Mouse (Mus musculus): Measurements from ENCODE around the gene Gm37240.

Gm37240 gene

DNA sequence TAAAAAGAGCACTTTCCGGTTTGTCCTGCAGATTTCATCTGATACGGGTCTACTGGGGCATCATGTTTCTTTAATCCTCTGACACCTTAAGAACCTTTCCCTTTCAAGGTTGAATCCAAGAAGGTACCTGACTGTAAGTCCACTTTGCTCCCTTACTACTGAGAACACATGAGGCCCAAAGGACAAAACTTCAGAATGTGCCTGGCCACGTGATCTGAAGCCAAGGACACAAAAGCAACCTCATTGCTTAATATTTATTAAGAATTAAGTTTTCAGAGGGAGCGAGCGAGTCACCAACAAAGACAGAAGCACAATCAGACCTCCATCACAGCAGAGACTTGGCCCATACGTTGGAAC, 1112.3 kb downstream of the Gm37240 start:
- H3K36me3 ChIP-seq (ENCODE audit: control insufficient read depth, insufficient read depth, low read length, poor library complexity, severe bottlenecking): no peaks in the 10 kb centered on the region
- DNase-seq (ENCODE audit: low read depth, low spot score): no peak
- H3K27me3 ChIP-seq (ENCODE audit: control insufficient read depth, insufficient read depth, low read length, poor library complexity, severe bottlenecking): no peaks in the 10 kb centered on the region

DNA sequence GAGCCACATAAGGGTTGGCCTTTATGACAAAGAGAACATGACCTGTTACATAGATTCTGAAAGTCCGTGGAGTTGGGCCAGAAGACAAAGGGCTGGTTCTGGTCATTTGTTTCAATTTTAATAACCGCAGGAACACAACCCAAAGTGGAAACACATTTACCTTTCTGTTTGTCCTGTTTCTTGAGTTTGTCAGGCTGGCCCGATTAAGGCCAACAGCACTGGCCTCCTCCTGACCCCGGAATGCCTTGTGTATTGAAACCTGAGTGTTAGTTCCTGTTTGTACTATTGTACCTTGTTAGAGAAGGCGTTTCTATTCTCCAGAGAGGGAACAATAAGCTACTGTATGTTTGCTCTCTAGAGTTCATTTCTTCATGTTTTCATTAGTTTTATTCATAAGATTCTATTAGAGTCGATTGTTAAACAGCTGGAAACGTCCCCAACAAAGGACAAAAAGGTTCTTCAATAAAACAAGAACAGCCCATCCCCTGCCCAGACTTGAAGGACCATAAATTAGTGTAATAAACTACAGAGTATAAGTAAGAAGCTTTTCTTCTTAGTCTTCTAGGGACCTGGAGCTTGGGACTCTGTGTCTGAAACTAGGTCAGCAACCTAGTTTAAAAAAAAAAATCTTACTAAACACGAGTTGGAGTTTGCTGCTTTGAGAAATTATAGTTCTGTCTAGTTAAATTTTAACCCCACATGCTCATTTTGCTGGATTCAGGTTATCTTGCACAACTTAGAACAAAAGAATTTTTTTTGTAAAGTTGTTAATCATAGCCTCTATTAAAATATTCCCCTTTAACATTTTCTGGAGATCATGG, 1112.9 kb downstream of the Gm37240 start:
- DNase-seq (ENCODE audit: low read depth, low spot score): no peak
- no peaks in the 10 kb centered on the region for H3K27me3 ChIP-seq (ENCODE audit: control insufficient read depth, insufficient read depth, low read length, poor library complexity, severe bottlenecking)
- H3K36me3 ChIP-seq (ENCODE audit: control insufficient read depth, insufficient read depth, low read length, poor library complexity, severe bottlenecking): no peaks in the 10 kb centered on the region

DNA sequence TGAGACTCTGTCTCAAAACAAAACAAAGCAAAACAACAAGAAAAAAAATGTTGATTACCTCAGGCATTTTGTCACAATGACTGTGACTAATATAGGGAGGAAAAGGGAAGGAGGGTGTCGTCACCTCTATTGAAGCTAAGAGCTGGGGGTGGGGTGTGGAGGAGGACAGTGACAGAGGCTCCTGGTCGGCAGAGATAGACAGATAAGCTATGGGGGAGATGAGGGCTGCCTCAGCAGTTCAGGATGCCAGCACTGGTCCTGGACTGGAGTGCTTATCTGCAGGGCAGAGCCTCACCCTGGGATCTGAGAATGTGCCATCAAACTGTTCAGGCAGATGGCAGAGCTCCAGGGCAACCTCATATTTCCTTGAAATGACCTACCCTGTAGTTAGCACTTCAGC, 1115.3 kb downstream of the Gm37240 start:
- Histone ChIP-seq H3K36me3 (ENCODE audit: control insufficient read depth, insufficient read depth, low read length, poor library complexity, severe bottlenecking) (no peaks in the 10 kb centered on the region), H3K27me3 (ENCODE audit: control insufficient read depth, insufficient read depth, low read length, poor library complexity, severe bottlenecking) (no peaks in the 10 kb centered on the region)
- no peak for DNase-seq (ENCODE audit: low read depth, low spot score)

DNA sequence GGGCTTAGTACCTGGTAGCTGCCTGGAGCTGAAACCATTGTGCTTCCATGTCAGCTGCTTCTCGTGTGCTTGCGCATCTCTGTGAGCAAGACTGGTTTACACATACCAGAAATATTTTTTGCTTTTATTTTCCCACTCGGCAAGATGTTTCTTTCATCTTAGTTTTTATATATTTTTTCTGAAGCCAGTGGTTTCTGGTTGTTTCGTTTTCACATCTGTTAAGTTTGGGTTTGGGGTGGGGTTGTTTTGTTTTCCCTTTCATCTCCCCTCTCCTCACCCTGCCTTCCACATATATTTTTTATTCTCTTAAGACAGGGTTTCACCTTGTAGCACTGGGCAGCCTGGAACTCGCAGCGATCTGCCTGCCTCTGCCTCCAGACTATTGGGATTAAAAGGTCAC, 1116.8 kb downstream of the Gm37240 start:
- Histone ChIP-seq H3K36me3 (ENCODE audit: control insufficient read depth, insufficient read depth, low read length, poor library complexity, severe bottlenecking) (no peaks in the 10 kb centered on the region), H3K27me3 (ENCODE audit: control insufficient read depth, insufficient read depth, low read length, poor library complexity, severe bottlenecking) (no peaks in the 10 kb centered on the region)
- no peak for DNase-seq (ENCODE audit: low read depth, low spot score)

DNA sequence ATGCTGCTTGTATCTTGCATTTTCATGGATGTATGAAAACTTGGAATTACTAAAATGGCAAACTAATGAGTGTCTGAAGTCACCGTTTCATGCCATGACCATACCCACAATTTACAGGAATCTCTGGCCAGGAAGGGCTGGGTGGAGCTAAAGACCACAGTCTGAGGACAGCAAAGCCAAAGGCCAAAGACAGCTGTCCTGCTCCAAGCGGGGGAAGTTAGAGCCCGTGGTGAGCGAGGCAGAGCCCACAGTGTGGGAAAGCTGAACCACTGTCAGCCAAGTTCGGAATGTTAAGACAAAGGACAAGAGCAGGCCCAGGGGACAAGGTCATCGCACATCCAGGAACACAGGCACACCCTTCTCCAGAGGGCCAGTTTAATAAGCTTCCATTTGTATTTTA, 1117.9 kb downstream of the Gm37240 start:
- Histone ChIP-seq H3K36me3 (ENCODE audit: control insufficient read depth, insufficient read depth, low read length, poor library complexity, severe bottlenecking) (no peaks in the 10 kb centered on the region), H3K27me3 (ENCODE audit: control insufficient read depth, insufficient read depth, low read length, poor library complexity, severe bottlenecking) (no peaks in the 10 kb centered on the region)
- DNase-seq (ENCODE audit: low read depth, low spot score): no peak

DNA sequence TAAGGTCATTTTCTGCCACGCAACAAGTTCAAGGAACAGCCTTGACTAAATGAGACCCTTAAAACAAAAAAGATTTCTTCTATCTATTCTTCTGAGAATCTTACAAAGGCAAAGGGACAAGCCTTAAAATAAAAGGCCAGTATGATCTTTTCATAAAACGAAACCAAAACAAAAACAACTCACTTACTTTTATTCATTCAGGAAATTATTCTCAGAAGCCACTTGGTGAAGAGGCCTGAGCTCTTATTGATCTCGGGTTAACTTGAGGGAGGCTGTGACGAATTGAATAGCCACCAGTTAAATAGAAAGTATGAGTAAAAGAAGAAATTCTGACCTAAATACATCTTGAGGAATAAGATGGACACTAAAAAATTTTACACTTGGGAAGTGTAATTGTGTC, 1118.4 kb downstream of the Gm37240 start:
- no peaks in the 10 kb centered on the region for H3K36me3 ChIP-seq (ENCODE audit: control insufficient read depth, insufficient read depth, low read length, poor library complexity, severe bottlenecking)
- no peaks in the 10 kb centered on the region for H3K27me3 ChIP-seq (ENCODE audit: control insufficient read depth, insufficient read depth, low read length, poor library complexity, severe bottlenecking)
- no peak for DNase-seq (ENCODE audit: low read depth, low spot score)

DNA sequence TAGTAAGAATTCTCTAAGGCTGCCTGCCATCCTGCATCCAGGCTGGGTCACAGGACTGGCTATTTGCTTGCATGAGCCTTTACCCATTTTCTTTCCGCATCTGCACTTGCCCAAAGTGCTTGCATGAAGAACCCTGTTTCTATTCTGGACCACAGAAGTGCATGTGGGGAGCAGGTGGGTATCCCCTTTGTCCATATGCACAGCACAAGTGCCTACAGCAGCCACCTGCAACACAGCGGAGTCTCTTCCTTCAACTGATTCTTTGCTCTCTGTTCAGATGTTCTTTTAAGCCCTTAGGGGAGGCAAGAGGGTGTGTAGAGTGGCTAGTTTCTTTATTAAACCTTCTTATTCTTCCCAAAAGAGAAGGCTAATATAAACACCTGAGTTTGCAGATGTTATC, 1133.5 kb downstream of the Gm37240 start:
- no peak for DNase-seq (ENCODE audit: low read depth, low spot score)
- H3K27me3 ChIP-seq (ENCODE audit: control insufficient read depth, insufficient read depth, low read length, poor library complexity, severe bottlenecking): no peaks in the 10 kb centered on the region
- H3K36me3 ChIP-seq (ENCODE audit: control insufficient read depth, insufficient read depth, low read length, poor library complexity, severe bottlenecking): no peaks in the 10 kb centered on the region

DNA sequence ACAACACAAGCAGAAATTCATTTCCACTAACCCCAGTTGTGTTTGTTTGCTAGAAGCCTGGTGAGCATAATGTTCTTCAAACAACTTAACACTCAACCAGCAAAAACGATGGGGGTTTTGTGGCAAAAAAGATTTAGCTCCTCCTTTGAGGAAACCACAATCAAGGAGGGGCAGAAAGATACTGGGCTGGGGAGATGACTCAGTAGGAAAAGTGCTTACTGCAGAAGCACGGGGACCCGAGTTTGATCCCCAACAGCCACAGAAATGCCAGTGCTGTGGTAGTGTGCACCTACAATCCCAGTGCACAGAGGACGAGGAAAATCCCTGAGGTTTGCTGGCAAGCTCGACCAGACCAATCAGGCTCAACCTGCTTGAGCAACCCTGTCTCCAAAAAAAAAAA, 1138.1 kb downstream of the Gm37240 start:
- no peaks in the 10 kb centered on the region for H3K27me3 ChIP-seq (ENCODE audit: control insufficient read depth, insufficient read depth, low read length, poor library complexity, severe bottlenecking)
- DNase-seq (ENCODE audit: low read depth, low spot score): no peak

DNA sequence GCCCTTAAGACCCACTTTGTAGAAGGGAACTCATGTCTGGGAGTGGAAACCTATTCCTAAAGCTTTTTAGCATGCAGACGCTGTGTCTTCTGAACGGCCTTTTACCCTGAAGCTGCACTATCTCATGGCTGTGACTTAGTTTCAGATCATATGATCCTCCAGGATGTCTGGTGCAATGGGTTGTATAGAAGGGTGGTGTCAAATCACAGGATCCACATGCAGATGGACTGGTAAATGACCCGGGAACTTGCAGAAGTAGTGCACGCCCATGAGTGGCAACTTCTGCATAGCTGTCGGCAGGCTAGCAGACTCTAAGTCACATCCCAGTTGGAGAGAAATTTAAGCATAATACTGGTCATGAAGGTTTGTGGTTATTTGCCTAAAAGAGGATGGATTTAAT, 1139.2 kb downstream of the Gm37240 start:
- no peaks in the 10 kb centered on the region for H3K36me3 ChIP-seq (ENCODE audit: control insufficient read depth, insufficient read depth, low read length, poor library complexity, severe bottlenecking)
- DNase-seq (ENCODE audit: low read depth, low spot score): no peak
- no peaks in the 10 kb centered on the region for H3K27me3 ChIP-seq (ENCODE audit: control insufficient read depth, insufficient read depth, low read length, poor library complexity, severe bottlenecking)

More for the DNA sequence above, 1138.1 kb downstream of the Gm37240 start:
- H3K36me3 ChIP-seq (ENCODE audit: control insufficient read depth, insufficient read depth, low read length, poor library complexity, severe bottlenecking): no peaks in the 10 kb centered on the region

DNA sequence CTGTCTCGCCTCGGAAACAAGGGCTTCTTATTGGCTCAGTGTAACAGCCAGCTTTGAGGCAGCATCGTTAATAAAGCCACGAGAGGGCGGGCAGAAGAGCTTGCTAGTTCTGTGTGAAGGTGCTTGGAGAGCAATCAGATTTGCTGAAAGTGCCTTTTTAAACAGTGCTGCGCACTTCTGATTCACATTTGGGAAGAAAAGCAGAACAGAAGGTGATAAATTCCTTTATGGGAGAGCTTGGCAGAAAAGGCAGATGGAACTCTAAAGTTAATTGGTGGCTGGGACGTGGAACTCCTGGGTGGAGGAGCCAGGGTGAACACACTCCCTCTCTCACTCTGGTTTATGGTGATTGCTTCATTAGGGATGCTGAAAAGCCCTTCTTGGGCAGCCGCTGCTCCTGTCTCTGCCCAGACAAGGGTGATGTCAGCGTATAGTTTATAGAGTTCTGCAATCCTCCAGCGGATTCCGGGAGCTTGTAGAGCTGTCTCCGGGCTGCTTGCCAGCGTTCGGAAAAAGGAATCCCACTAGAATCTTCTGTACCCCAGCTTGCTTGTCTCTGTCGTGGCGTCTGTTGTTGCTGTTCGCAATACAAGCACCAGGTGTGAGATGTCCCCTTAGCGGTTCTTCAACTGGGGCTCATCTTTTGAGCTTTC, 1141.7 kb downstream of the Gm37240 start:
- no peaks in the 10 kb centered on the region for H3K27me3 ChIP-seq (ENCODE audit: control insufficient read depth, insufficient read depth, low read length, poor library complexity, severe bottlenecking)
- DNase-seq (ENCODE audit: low read depth, low spot score): no peak
- no peaks in the 10 kb centered on the region for H3K36me3 ChIP-seq (ENCODE audit: control insufficient read depth, insufficient read depth, low read length, poor library complexity, severe bottlenecking)

DNA sequence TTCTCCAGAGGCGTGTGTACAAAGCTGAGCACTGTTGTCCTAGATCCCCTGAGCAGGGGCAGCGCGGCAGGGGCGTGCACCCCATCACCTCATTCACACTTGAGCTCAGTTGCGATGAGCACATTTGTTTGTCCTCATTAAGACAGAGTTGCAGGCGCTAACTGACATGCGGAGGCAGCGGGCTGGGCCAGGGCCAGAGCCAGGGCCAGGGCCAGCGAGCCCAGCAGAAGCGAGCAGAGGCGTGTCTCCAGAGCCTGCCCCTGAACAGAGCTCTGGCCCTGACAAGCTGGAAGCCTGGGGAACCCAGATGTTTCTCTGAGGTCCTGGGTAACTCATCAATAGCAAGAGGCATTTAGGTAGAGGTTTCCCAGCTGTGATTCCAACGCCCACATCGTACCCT, 1142.6 kb downstream of the Gm37240 start:
- Histone ChIP-seq H3K27me3 (ENCODE audit: control insufficient read depth, insufficient read depth, low read length, poor library complexity, severe bottlenecking) (no peaks in the 10 kb centered on the region), H3K36me3 (ENCODE audit: control insufficient read depth, insufficient read depth, low read length, poor library complexity, severe bottlenecking) (no peaks in the 10 kb centered on the region)
- no peak for DNase-seq (ENCODE audit: low read depth, low spot score)

DNA sequence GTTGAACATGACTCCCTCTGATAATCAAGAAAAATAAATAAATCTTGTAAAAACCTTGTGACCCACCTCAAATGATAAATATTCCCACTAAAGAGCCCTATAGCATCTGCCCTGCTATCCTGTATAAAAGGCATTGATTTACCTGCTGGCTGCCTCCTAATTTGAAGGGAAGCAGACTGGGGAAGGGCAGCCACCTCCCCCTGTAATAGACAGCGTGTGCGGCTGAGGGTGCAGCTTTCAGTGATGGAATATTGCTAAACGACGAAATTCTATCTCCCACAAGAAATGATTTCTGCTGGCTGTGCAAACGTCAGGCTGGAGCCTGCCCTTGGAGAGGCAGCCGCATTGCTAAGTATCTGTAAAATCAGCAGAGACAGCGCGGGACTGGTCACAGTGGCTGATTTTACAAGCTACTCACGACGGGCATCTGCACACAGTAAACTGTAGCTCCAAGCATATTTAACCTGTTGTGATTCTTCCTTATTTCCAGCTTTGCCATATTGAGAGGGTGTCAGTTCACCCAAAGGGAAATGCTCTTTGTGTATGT, 1147.2 kb downstream of the Gm37240 start:
- H3K36me3 ChIP-seq (ENCODE audit: control insufficient read depth, insufficient read depth, low read length, poor library complexity, severe bottlenecking): no peaks in the 10 kb centered on the region
- H3K27me3 ChIP-seq (ENCODE audit: control insufficient read depth, insufficient read depth, low read length, poor library complexity, severe bottlenecking): no peaks in the 10 kb centered on the region
- no peak for DNase-seq (ENCODE audit: low read depth, low spot score)

DNA sequence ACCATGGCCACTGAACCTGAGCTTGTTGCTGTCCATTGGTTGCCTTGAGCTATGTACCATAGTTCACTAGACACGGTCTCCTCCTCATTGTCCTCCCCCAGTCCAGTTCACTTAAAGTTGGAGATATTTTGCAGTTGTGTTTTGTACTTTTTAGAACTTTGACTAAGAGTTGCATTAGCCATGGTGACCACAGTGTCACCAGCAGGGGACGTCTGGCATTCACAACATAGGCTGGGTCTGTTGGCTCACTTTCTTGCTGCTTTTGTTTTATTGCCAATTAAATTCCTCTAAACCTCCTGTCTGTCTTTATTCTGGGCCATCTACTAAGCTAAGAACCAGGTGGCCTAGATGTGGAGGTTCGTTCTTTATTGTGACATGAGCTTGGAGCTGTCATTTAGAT, 1150.2 kb downstream of the Gm37240 start:
- DNase-seq (ENCODE audit: low read depth, low spot score): no peak
- Histone ChIP-seq H3K27me3 (ENCODE audit: control insufficient read depth, insufficient read depth, low read length, poor library complexity, severe bottlenecking) (no peaks in the 10 kb centered on the region), H3K36me3 (ENCODE audit: control insufficient read depth, insufficient read depth, low read length, poor library complexity, severe bottlenecking) (no peaks in the 10 kb centered on the region)

DNA sequence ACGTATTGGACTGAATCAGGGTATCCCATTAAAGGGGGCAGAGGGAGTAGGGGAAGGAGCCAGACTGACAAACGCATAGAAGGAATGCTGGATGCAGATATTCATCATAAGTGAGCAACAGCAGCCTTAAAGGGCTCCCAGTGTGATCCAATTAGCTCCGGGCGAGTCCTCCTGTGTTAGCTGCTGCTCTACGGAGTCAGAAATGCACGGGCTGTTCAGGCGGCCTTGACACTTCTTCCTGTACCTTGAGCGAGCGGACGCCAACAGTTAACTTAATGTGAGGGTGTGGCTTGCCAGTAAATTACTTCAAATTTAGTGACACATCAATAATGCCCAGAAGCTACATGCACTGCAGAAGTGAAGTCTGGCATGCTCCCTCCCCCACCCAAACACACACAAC, 1151.6 kb downstream of the Gm37240 start:
- Histone ChIP-seq H3K27me3 (ENCODE audit: control insufficient read depth, insufficient read depth, low read length, poor library complexity, severe bottlenecking) (no peaks in the 10 kb centered on the region), H3K36me3 (ENCODE audit: control insufficient read depth, insufficient read depth, low read length, poor library complexity, severe bottlenecking) (no peaks in the 10 kb centered on the region)
- no peak for DNase-seq (ENCODE audit: low read depth, low spot score)

DNA sequence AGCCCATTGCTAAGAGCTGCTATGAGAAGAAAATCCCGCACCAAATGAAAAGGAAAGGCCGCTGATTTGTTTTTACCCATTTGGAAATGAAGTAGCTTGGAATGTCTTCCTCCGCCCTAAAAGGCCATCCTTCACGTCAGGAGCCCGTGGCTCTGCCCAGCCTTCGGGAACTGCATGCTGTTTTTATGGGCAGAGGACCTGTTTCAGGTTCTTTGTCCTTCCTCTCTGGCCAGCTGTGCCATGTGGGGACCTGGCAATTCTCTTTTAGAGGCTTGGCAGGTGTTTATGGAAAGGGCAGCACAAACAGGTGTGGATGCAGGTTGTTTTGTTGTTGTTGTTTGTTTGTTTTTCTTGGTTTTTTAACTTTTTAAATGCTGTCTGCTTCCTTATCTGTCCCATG, 1154.8 kb downstream of the Gm37240 start:
- no peak for DNase-seq (ENCODE audit: low read depth, low spot score)
- Histone ChIP-seq H3K27me3 (ENCODE audit: control insufficient read depth, insufficient read depth, low read length, poor library complexity, severe bottlenecking) (no peaks in the 10 kb centered on the region), H3K36me3 (ENCODE audit: control insufficient read depth, insufficient read depth, low read length, poor library complexity, severe bottlenecking) (no peaks in the 10 kb centered on the region)
